Mouse (Mus musculus) stomach, embryonic 16.5 days (tissue): Measurements from ENCODE around the gene Nrp1. TPM values are rescaled to one million over a fixed set of nuclear protein-coding genes. Genes with fewer than 3 reads are reported as not detected.

Experiments used
- ATAC-seq: fragments of 200-750 bp; cut with Nextera tagmentation; 2 replicates; pipeline ENCODE4 v1.8.0; 2017; ENCODE audit warnings: moderate number of reproducible peaks, moderate TSS enrichment; ENCODE audit not compliant: insufficient read depth, low FRiP score
- H3K27ac ChIP-seq: fragments of 300-500 bp; sonication (generic); 2 replicates; pipeline ENCODE4 v1.5.1; 2014; ENCODE audit warnings: low read length
- H3K27me3 ChIP-seq: fragments of 300-500 bp; sonication (generic); 2 replicates; pipeline ENCODE4 v1.6.1; 2014; ENCODE audit warnings: low read length, control low read depth, mixed read lengths; ENCODE audit not compliant: control insufficient read depth, insufficient read depth
- H3K36me3 ChIP-seq: fragments of 300-500 bp; sonication (generic); 2 replicates; pipeline ENCODE4 v1.6.1; 2014; ENCODE audit warnings: low read length; ENCODE audit not compliant: control insufficient read depth, insufficient read depth
- H3K4me1 ChIP-seq: fragments of 300-500 bp; sonication (generic); 2 replicates; pipeline ENCODE4 v1.6.1; 2014; ENCODE audit warnings: low read length, control low read depth, mixed read lengths; ENCODE audit not compliant: control insufficient read depth, insufficient read depth
- H3K4me2 ChIP-seq: fragments of 300-500 bp; sonication (generic); 2 replicates; pipeline ENCODE4 v1.6.1; 2014; ENCODE audit warnings: low read depth, low read length, mixed read lengths
- H3K4me3 ChIP-seq: fragments of 300-500 bp; sonication (generic); replicated peaks from 2 replicates; pipeline ENCODE4 v1.5.1; 2014; ENCODE audit warnings: mild to moderate bottlenecking, low read length
- H3K9ac ChIP-seq: fragments of 300-500 bp; sonication (generic); 2 replicates; pipeline ENCODE4 v1.6.1; 2014; ENCODE audit warnings: low read length
- H3K9me3 ChIP-seq: fragments of 300-500 bp; sonication (generic); replicated peaks from 2 replicates; pipeline ENCODE4 v1.6.1; 2016; ENCODE audit warnings: low read length, control low read depth; ENCODE audit not compliant: control insufficient read depth
- WGBS: fragments of 180-500 bp; shearing (Covaris S2); extraction: QIAGEN DNeasy Blood & Tissue Kit; methylation state at CpG from one replicate; pipeline ENCODE4 v1.1.7; 2014; 5-methylcytosine and 5-hydroxymethylcytosine counted together
- polyA plus RNA-seq: library from polyadenylated mRNA; unstranded; fragments of >200 nt; fragmentation: Nextera tagmentation; extraction: Ambion mirVana; gene quantifications from 2 replicates; pipeline ENCODE4 v1.2.1, GENCODE M21; 2015

The Nrp1 gene
- polyA plus RNA-seq, 1 experiment from 2014 or later = 71.3 TPM

GRCm38 (mm10) chr8:128400286-128400685 lies 41.9 kb downstream of the Nrp1 start:
- ATAC-seq = no peak
- H3K27me3 ChIP-seq = no peaks in the 10 kb centered on the region
- no peak overlapping the region for H3K4me2 ChIP-seq
- H3K4me1 ChIP-seq = no peaks in the 10 kb centered on the region
- H3K36me3 ChIP-seq = no peaks in the 10 kb centered on the region
- H3K9me3 ChIP-seq = no peaks in the 10 kb centered on the region
- WGBS = 61% methylated on average over 5 of the region's 5 CpGs
- H3K4me3 ChIP-seq = no peak overlapping the region
- no peak overlapping the region for H3K9ac ChIP-seq
- H3K27ac ChIP-seq = no peak overlapping the region

- Histone ChIP-seq H3K9me3 (no peaks in the 10 kb centered on the region), H3K4me3 (no peak overlapping the region), H3K4me1 (no peaks in the 10 kb centered on the region), H3K4me2 (no peak overlapping the region), H3K27ac (no peak overlapping the region), H3K27me3 (no peaks in the 10 kb centered on the region), H3K9ac (no peak overlapping the region), H3K36me3 (no peaks in the 10 kb centered on the region)
- WGBS = 71% methylated on average over 2 of the region's 2 CpGs
- no peak for ATAC-seq
Observed at GRCm38 (mm10) chr8:128404876-128405275, 46.5 kb downstream of the Nrp1 start.

- H3K27me3 ChIP-seq = no peaks in the 10 kb centered on the region
- peaks cover 16% of the 10 kb centered on the region for H3K4me1 ChIP-seq
- H3K4me3 ChIP-seq = no peak overlapping the region
- 71% methylated on average over 4 of the region's 4 CpGs for WGBS
- no peak overlapping the region for H3K27ac ChIP-seq
- no peak overlapping the region for H3K9ac ChIP-seq
- no peaks in the 10 kb centered on the region for H3K9me3 ChIP-seq
- no peaks in the 10 kb centered on the region for H3K36me3 ChIP-seq
- no peak for ATAC-seq
- H3K4me2 ChIP-seq = no peak overlapping the region
Observed at GRCm38 (mm10) chr8:128413381-128413780, 55.0 kb downstream of the Nrp1 start.

- Histone ChIP-seq H3K27me3 (no peaks in the 10 kb centered on the region), H3K9me3 (no peaks in the 10 kb centered on the region), H3K27ac (peak overlapping the region; percentile 18; the same call in 1 of the 2 replicates), H3K4me3 (no peak overlapping the region), H3K36me3 (no peaks in the 10 kb centered on the region), H3K4me1 (peaks cover 16% of the 10 kb centered on the region), H3K9ac (no peak overlapping the region), H3K4me2 (no peak overlapping the region)
- WGBS = 36% methylated on average over 4 of the region's 4 CpGs
- ATAC-seq = peak; percentile 58; the same call in 1 of the 2 replicates
Observed at GRCm38 (mm10) chr8:128415730-128416684, 57.6 kb downstream of the Nrp1 start.

GRCm38 (mm10) chr8:128416896-128417295 lies 58.5 kb downstream of the Nrp1 start:
- Histone ChIP-seq H3K27me3 (no peaks in the 10 kb centered on the region), H3K36me3 (no peaks in the 10 kb centered on the region), H3K4me3 (no peak overlapping the region), H3K27ac (no peak overlapping the region), H3K9ac (no peak overlapping the region), H3K4me1 (peaks cover 16% of the 10 kb centered on the region), H3K9me3 (no peaks in the 10 kb centered on the region), H3K4me2 (no peak overlapping the region)
- 47% methylated on average over 2 of the region's 2 CpGs for WGBS
- ATAC-seq = no peak

GRCm38 (mm10) chr8:128417956-128418796 lies 59.8 kb downstream of the Nrp1 start:
- H3K4me1 ChIP-seq = peaks cover 16% of the 10 kb centered on the region
- no peak overlapping the region for H3K4me2 ChIP-seq
- no peak overlapping the region for H3K4me3 ChIP-seq
- no peaks in the 10 kb centered on the region for H3K36me3 ChIP-seq
- no peaks in the 10 kb centered on the region for H3K9me3 ChIP-seq
- H3K27ac ChIP-seq = no peak overlapping the region
- no peak overlapping the region for H3K9ac ChIP-seq
- no peak for ATAC-seq
- WGBS = 61% methylated on average over 10 of the region's 10 CpGs
- H3K27me3 ChIP-seq = no peaks in the 10 kb centered on the region

GRCm38 (mm10) chr8:128419984-128420383 lies 61.6 kb downstream of the Nrp1 start:
- no peak overlapping the region for H3K9ac ChIP-seq
- peaks cover 16% of the 10 kb centered on the region for H3K4me1 ChIP-seq
- H3K9me3 ChIP-seq = no peaks in the 10 kb centered on the region
- H3K36me3 ChIP-seq = no peaks in the 10 kb centered on the region
- H3K27ac ChIP-seq = no peak overlapping the region
- no peak overlapping the region for H3K4me3 ChIP-seq
- H3K27me3 ChIP-seq = no peaks in the 10 kb centered on the region
- H3K4me2 ChIP-seq = no peak overlapping the region
- ATAC-seq = no peak

GRCm38 (mm10) chr8:128420402-128420801 lies 62.0 kb downstream of the Nrp1 start:
- no peak for ATAC-seq
- H3K4me3 ChIP-seq = no peak overlapping the region
- no peaks in the 10 kb centered on the region for H3K27me3 ChIP-seq
- H3K4me1 ChIP-seq = peaks cover 14% of the 10 kb centered on the region
- no peak overlapping the region for H3K27ac ChIP-seq
- no peaks in the 10 kb centered on the region for H3K36me3 ChIP-seq
- WGBS = 90% methylated on average over 1 of the region's 1 CpGs
- no peak overlapping the region for H3K4me2 ChIP-seq
- no peak overlapping the region for H3K9ac ChIP-seq
- H3K9me3 ChIP-seq = no peaks in the 10 kb centered on the region

- Histone ChIP-seq H3K4me2 (no peak overlapping the region), H3K9me3 (no peaks in the 10 kb centered on the region), H3K27me3 (no peaks in the 10 kb centered on the region), H3K4me3 (no peak overlapping the region), H3K36me3 (no peaks in the 10 kb centered on the region), H3K4me1 (no peaks in the 10 kb centered on the region), H3K27ac (no peak overlapping the region), H3K9ac (no peak overlapping the region)
- no peak for ATAC-seq
Observed at GRCm38 (mm10) chr8:128423813-128424212, 65.4 kb downstream of the Nrp1 start.
